Mouse (Mus musculus) ZHBTc4 (cell line): ENCODE measurements around the gene Trim15.
"Not testable (repeated sequence)": the region's sequence is repeated elsewhere in the genome, so short reads cannot be mapped to it uniquely, and the experiment has no call there.

Source experiments
- DNase-seq: peaks from one replicate; pipeline ENCODE4 v3.0.0-alpha.2; 2011; ENCODE audit warnings: low read depth, low spot score

Gene Trim15

DNA sequence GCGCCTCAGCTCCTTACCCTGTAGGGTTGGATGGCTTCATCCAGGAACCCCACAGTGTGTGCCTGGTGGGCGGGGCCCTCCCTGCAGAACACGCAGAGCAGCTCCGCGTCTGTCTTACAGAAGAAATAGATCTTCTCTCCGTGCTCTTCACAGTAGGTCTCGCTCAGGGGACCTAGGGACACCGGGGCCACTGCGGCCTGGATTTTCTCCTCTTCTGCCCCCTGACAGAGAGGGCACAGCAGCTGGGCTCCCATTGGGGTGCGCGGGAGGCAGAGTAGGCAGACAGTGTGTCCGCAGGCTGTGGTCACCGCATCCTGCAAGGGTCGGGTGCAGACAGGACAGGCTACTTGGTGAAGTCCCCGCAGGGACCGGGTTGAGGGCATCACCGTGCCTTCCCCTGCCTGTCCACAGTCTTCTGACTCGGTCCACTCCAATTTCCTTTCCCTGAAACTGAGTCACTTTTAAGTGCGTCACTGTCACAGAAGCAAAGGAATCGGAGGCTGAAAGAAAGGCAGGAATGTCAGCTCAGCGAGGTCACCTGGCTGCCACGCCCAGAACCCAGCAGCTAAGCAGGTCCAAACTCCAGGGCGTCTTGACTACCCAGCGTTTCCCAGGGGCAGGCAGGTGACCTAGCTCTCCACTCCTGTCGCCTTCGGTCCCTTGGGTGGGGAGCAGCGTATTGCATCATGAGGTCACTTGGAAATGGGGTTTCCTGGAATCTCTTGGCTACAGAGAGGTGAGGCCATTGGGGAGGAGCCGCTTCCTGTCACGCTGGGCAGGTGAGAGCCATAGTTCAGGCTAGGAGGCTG, at the start of gene Trim15:
Gene Trim15 (minus strand): TSS at position 492 of the 809 bp plus-strand sequence.
- peak; percentile 57 for DNase-seq

DNA sequence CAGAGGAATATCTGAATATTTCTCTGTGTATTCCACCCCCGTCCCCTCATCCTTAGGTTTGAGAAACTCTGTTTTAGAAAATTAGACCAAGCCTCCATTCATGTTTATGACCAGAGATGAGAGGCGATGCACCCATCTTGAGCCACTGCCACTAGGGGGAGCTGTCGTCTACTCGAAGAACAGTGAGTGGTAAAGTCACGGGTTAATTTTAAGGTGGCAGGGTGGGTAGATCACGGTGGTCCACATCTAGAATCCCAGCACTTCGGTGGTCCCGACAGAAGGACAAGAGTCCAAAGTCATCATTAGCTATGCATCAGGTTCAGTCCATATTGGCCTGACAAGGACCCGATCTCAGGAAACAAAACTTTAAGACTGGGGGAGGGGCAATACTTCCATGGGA, 48.1 kb upstream of the Trim15 start:
- peak; percentile 74 for DNase-seq

DNA sequence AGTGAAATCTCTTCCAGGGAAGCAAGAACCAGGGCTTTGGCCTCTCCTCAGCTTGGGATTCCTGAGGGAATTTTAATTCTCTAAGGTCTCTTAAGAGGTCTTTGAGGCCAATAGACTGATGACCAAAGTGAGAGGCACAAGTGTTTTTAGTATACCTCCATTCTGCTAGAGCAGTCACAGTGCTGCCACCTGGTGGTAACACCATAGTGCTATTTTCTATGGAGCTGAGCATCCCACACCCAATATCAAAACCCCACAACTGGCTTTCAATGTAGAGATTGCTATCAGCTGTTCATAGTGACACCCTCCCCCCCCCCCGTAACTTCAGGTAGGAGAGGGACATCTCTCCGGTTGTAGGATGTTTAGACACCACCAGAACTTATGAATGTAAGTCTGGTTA, 47.1 kb upstream of the Trim15 start:
- peak; percentile 87 for DNase-seq

DNA sequence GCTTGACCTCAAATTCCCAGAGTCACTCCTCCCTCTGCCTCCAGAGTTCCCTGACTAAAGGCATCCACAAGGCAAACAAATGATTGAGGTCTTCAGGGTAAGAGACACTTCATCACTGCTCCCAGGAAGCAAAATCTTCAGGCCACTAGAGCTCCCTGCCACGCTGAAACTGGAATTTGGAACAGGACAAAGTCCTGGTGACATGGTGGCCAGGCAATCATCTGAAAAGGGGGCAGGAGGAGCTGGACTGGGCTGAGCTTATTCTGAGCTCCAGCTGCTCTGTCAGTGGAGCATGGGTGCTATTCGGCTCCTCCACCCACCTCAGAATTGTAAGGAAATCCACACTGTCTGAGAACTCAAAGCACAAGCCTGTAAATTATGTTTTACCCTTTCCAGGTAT, 45.0 kb upstream of the Trim15 start:
- no peak for DNase-seq

DNA sequence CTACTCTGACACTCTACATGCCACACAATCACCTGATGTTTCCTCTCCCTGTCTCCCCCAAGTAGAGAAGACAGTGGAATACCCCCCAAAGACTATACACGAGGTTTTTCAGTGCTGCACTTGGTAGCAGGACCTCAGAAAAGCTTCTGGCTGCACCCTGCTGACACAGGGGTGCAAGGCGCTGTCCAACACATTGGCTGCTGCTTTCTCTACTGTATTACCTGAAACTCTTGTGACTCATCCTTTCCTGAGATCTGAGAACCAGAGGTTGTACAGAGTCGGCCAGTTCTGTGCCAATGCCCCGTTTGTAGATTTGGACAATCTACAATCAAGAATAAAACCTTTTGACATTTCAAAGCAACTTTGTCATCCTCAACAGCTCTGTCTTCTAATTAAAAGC, 42.8 kb upstream of the Trim15 start:
- no peak for DNase-seq

DNA sequence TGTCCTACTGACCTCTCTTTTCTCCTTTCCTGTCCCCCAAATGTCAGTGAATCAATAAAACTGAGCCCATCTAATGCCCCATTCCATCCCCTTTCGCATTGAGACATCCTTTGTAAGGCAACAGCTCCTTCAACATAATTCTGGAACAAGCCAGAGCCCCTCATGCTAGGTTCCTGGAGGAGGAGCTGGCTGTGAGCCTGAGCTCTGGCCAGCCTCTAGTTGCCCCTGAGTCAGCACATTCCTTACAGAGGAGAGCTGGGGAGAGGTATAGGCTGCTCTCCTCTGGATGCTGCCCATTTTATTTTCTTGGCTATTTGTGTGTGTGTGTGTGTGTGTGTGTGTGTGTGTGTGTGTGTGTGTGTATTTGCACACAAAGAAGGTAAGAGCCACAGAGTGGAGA, 41.2 kb upstream of the Trim15 start:
- DNase-seq, result no peak

DNA sequence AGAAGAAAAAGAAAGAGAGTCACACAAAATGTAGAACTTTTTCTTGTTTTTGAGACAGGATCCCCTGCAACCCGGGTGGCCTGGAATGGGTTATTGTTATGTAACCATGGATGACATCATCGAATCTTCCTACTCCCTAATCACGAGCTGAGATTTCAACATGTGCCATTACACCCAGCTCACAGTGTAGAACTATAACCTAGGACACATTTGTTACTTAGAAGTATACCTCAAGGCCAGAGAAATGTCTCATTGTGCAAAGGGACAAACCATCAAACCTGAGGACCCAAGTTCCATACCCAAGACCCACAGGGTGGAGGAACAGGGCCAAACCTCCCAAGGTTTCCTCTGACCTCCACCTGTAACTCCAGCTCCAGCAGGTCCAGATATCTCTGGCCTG, 36.6 kb upstream of the Trim15 start:
- no peak for DNase-seq

DNA sequence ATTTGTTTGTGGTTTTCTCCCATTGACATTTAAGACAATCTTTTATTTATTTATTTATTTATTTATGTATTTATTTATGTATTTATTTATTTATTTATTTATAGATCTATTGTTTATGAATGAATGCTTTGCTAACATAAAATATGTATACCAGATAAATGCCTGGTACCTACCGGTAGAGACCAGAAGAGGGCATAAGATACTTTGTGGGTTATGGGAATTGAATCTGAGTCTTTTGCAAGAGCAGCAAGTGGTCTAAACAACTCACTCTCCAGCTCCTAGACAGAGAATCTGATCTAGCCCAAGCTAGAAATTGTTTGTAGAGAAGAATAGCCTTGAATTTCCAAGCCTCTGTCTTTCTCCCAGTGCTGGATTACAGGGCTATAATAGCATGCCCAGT, 33.7 kb upstream of the Trim15 start:
- peak; percentile 25 for DNase-seq

DNA sequence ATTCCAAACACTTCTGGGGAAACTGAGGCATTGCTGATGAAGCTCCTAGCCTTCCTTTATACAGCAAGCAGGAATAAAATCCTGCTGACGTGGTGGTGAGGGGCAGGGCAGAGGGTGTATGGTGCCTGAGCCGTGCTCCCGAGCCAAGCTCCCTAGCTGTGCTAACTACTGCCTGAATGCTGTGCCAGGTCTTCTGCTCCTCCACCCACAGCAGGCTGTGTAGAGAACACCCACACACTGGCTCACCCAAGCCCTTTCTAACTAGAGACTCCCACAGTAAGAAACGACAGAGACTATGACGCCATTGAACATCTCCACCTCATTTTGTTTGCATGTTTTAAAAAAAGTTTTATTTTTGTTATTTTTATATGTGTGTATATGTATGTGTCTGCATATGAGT, 33.0 kb upstream of the Trim15 start:
- no peak for DNase-seq

DNA sequence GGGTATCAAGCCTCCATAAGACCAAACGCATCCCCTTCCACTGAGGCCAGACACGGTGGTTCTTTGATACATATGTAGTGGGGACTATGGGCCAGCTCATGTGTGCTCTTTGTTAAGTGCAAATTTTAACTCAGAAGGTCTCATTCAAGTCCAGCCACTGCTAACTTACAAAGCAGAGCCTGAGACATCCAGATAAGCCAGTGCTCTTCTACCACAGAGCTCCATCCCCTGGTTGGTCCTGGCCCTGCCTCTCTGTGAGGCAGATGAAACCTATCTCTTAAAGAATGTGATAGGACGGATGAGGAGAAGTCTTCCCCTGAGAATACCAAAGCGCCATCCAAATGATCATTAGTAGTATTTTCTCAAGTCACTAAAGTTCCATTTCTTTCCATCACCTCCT, 32.4 kb upstream of the Trim15 start:
- no peak for DNase-seq

DNA sequence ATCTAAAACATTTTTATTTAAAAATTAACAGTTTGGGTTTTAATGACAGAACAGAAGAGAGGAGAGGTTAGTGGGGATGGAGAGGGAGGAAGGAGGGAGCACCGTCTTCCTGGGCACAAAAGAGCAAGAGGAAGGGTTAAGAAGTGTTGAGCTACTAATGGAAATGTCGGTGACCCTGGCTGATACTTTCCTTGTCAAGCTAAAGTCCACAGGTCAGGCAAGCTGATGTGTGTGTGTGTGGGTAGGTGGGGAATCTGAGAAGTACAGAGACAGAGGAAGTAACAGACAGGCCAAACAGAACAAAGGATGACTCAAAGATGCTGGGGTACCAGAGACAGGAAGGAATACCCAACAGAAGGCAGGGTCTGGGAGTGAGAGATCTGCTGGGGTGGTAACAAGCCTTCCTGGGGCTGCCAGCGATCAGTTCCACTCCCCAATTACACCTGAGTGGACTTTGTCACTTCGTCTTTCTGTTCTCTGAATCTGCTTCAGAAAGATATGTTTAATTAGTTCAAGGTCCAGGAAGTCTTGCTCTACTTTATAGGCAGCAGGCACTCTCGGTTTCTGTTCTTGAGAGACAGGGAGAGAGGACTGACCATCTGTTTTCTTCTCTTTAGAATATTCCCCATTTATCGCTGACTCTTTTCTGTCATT, 30.7 kb upstream of the Trim15 start, which contains the start of gene Trim31:
Gene Trim31 (plus strand): TSS at position 567 of the 654 bp plus-strand sequence.
- DNase-seq, result no peak

DNA sequence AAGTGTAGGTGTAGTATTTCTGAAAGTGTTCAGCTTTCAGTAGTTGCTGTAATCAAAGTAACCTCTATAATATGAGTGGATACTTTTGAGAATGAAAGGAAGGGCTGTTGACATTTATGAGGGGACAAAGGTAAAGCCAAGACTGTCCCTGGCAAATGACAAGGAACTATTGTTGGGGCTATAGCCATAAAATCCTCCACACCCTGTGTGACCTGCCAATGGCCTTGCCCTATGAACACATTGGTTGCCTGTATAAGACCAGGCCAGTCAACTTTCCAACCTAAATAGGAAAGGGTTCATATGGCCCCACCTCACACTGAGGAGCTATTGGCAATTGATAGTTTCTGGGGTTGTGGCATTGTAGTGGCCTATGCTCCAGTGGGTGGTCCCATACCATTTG, 30.1 kb upstream of the Trim15 start:
- no peak for DNase-seq

DNA sequence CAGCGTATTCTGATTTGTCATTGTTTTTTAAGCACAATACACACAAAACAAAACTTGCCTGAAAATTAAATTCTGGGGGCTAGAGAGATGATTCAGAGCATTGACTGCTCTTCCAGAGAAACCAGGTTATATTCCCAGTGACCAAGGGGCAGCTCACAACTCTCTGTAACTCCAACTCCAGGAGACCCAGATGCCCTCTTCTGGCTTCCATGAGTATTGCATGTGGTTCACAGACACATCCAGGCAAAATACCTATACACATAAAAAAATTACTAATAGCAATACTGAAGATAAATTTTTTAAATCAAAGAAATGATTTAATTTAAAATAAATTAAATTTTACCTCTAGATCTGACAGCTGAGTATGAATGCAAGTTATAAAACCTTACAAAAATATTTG, 29.6 kb upstream of the Trim15 start:
- peak; percentile 73 for DNase-seq

DNA sequence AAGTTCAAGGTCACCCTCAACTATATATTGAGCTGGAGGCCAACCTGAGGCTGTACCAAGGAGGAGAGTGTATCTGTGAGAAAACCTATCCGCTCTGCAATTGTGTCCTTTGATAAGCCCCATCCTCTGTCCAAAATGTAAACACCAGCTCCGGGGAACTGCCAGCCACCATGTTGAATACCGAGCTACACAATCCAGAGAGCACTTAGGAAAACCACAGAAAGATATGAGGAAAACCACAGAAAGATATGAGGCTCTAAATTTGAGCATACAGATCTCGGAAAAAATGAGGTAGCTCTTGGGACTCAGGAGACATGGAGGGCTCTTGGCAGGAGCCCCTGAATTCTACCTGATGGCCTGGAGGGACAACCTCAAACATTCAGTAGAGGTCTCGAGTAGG, 26.4 kb upstream of the Trim15 start:
- no peak for DNase-seq

DNA sequence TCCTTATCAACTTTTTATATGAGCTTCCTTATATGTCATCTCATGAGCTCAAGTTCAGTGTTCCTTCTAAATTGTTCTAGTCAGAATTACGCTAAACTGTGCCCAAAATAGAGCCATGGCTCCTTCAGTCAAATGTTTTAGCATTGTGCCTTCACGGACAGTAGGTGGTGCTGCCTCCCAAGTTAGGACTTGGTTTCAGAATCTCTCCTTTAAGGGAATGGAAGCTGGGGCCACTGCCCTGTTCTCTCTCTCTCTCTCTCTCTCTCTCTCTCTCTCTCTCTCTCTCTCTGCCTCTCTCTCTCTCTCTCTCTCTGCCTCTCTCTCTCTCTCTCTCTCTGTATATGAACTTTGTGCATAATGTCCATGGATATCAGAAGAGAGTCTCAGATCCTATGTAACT, 25.4 kb upstream of the Trim15 start:
- DNase-seq, result peak; percentile 75

DNA sequence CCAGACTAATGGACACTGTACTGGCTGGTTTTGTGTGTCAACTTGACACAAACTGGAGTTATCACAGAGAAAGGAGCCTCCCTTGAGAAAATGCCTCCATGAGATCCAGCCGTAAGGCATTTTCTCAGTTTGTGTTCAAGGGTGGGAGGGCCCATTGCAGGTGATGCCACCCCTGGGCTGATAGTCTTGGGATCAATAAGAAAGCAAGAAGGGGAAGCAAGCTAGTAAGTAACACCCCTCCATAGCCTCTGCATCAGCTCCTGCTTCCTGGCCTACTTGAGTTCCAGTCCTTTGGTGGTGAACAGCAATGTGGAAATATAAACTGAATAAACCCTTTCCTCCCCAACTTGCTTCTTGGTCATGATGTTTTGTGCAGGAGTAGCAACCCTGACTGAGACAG, 24.5 kb upstream of the Trim15 start:
- not testable (repeated sequence) for DNase-seq

DNA sequence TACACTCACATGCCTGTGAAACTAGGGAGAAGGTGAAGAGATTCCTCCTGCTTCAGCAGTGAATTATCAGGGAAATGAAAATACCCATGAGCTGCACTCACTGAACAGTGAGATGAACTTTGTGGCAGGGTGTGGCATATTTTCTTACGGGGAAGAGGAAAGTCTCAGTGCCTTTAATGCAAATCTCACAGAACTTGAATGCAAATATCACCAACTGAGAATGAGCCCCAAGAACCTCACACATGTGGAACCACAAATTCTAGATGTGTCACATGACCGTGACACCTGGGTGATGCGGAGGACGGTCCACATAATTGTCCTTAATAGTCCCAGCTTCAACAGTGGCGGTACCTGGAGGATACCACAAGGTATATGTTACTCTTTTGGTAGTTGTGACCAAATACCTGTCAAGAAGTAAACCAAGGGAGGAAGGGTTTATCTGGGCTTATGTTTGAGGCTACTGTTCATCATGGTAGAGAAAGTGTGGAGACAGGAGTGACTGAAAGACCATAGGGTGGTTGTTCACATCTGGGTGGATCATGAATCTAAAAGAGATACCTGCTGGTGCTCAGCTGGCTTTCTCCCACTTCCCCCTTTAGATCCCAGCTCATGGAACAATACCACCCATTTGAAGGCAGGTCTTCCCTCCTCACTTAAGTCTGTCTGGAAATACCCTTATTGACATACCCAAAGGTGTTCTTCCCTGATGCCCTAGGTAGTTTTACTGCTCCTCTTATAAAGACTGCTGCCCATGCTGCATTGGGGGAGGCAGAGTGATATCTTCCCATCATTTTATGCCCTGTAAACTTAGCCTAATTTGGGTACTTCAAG, 23.3 kb upstream of the Trim15 start, which contains the start of gene Trim40:
Gene Trim40 (minus strand): TSS at position 51 of the 831 bp plus-strand sequence.
- DNase-seq, result no peak

DNA sequence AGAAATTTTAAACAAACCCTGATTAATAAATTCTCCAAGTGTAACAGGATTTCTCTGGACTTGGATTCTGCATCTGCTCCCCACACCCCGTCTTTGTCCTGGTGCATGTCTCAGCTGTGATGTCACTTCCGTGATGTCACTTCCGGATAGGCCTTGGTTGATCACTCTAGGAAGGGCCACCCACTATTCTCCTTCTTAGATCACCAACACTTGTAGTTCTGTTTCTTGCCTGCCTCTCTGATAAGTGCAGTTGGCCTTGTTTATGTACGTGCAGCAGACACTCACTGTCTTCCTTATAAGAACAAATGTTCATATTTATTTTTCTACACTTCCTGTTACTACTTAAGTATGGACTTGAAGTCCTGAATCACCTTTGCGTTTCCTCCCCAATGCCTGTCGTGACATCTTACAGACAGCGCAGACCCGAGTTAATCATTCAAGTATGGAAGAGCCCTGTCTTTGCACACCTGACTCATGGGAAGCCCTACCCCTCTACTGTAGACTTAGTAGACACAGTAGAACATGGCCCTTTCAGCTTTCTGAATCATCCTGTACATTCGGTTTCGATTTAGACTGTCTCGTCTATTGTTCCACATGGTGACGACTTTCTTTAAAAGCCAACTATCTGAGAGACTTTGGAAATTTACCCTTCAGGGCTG, 18.3 kb upstream of the Trim15 start:
- DNase-seq, result no peak

DNA sequence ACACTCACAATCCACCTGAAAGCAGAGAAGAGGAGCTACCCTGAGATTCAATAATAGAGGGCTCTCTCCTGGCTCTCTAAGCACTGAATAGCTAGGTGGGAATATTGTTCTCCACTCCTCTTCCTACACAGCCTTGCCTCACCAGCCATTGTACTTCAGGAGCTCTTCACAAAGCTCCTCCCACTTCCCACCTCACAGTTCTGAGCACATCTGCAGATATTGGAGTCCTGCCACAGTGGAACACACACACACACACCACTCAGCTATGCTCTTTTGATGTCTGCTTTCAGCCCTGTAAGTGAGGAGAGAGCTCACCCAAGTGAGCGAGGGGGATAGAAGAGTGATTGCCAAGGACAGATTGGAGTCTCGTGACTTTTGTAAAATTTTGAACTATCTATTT, 16.3 kb upstream of the Trim15 start:
- DNase-seq, result no peak

DNA sequence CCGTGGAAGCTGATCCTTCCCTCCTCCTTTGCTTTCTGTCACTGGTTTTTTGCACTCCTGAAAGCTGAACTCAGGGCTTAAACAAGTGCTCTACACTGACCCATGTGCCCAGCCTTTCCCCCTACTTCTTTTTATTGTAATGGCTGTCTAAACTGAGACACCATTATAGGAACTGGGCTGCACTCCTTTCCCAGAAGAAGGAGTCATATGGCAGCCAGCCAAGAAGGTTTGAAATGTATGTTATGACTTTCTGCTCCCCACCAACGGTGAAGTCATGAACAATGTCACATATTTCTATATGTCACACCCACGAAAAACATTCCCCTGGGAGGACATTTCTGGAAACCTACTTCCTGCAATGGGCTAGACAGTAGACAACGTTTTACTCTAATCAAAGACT, 7.6 kb upstream of the Trim15 start:
- DNase-seq, result no peak

DNA sequence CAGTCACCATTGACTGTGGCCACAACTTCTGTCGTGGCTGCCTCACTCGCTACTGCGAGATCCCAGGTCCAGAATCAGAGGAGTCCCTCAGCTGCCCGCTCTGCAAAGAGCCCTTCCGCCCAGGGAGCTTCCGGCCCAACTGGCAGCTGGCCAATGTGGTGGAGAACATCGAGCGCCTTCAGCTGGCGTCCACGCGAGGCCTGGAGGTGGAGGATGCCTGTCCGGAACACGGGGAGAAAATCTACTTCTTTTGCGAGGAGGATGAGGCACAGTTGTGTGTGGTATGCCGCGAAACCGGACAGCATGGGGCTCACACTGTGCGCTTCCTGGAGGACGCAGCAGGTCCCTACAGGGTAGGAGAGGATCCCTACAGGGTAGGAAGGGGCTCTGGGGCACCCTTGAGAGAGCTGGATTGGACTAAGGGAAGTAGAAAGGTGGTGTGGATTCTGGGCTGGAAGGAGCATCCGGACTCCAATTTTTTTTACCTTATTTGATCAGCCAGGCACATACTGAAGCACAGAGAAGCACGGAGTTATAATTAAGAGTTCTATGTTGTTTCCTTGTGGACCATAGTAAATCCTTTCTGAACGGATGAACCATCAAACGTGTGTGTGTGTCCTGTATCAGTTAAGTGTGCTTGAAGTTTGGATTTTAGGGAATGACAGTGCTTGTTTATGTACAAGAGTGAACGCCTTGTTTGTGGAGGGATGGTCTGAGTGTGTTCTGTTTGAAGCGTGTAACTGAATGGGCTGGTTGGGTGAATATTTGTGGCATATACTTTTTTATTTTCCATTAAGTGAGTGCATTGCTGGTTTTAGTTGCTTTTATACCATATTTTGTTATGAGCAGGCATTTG, 3.2 kb upstream of the Trim15 start:
- DNase-seq, result no peak
